Mouse (Mus musculus) lung, postnatal 0 days (tissue): Measurements from ENCODE around the gene Grifin. TPM values are rescaled to one million over a fixed set of nuclear protein-coding genes. Genes with fewer than 3 reads are reported as not detected.

Experiments
- ATAC-seq: fragments of 200-750 bp; cut with Nextera tagmentation; 2 replicates; pipeline ENCODE4 v1.8.0; 2017; ENCODE audit warnings: moderate library complexity
- DNase-seq: peaks from one replicate; pipeline ENCODE4 v3.0.0-alpha.2; 2016; ENCODE audit warnings: low spot score
- H3K27ac ChIP-seq: fragments of 300-500 bp; sonication (generic); 2 replicates; pipeline ENCODE4 v1.5.1; 2014; ENCODE audit warnings: antibody characterized with exemption, mild to moderate bottlenecking, low read length, mixed read lengths
- H3K27me3 ChIP-seq: fragments of 300-500 bp; sonication (generic); replicated peaks from 2 replicates; pipeline ENCODE4 v1.6.1; 2014; ENCODE audit warnings: low read length, mixed read lengths; ENCODE audit not compliant: insufficient read depth
- H3K36me3 ChIP-seq: fragments of 300-500 bp; sonication (generic); 2 replicates; pipeline ENCODE4 v1.6.1; 2014; ENCODE audit warnings: low read length, mixed read lengths; ENCODE audit not compliant: insufficient read depth
- H3K4me1 ChIP-seq: fragments of 300-500 bp; sonication (generic); 2 replicates; pipeline ENCODE4 v1.6.1; 2014; ENCODE audit warnings: antibody characterized with exemption, low read depth, low read length, mixed read lengths; ENCODE audit not compliant: insufficient read depth
- H3K4me2 ChIP-seq: fragments of 300-500 bp; sonication (generic); replicated peaks from 2 replicates; pipeline ENCODE4 v1.6.1; 2014; ENCODE audit warnings: low read depth, mild to moderate bottlenecking, low read length, moderate library complexity, mixed read lengths
- H3K4me3 ChIP-seq: fragments of 300-500 bp; sonication (generic); 2 replicates; pipeline ENCODE4 v1.5.1; 2014; ENCODE audit warnings: low read depth, low read length
- H3K9ac ChIP-seq: fragments of 300-500 bp; sonication (generic); replicated peaks from 2 replicates; pipeline ENCODE4 v1.6.1; 2014; ENCODE audit warnings: low read depth, mild to moderate bottlenecking
- H3K9me3 ChIP-seq: fragments of 300-500 bp; sonication (generic); 2 replicates; pipeline ENCODE4 v1.6.1; 2016; ENCODE audit warnings: low read length, mixed read lengths
- CTCF ChIP-seq: IDR thresholded peaks from 2 replicates; pipeline ENCODE4 v1.5.1; 2016; ENCODE audit warnings: antibody characterized with exemption, mild to moderate bottlenecking
- EP300 ChIP-seq: IDR thresholded peaks from 2 replicates; pipeline ENCODE4 v1.6.1; 2016; ENCODE audit warnings: antibody characterized with exemption, mild to moderate bottlenecking, control low read depth
- WGBS: fragments of 180-500 bp; shearing (Covaris S2); extraction: QIAGEN DNeasy Blood & Tissue Kit; methylation state at CpG from one replicate; pipeline ENCODE4 v1.1.7; 2014; 5-methylcytosine and 5-hydroxymethylcytosine counted together
- polyA plus RNA-seq: library from polyadenylated mRNA; unstranded; fragments of >200 nt; fragmentation: Nextera tagmentation; extraction: Ambion mirVana; gene quantifications from 2 replicates; pipeline ENCODE4 v1.2.1, GENCODE M21; 2015

Gene Grifin
- polyA plus RNA-seq, 1 experiment from 2014 or later = not detected

DNA sequence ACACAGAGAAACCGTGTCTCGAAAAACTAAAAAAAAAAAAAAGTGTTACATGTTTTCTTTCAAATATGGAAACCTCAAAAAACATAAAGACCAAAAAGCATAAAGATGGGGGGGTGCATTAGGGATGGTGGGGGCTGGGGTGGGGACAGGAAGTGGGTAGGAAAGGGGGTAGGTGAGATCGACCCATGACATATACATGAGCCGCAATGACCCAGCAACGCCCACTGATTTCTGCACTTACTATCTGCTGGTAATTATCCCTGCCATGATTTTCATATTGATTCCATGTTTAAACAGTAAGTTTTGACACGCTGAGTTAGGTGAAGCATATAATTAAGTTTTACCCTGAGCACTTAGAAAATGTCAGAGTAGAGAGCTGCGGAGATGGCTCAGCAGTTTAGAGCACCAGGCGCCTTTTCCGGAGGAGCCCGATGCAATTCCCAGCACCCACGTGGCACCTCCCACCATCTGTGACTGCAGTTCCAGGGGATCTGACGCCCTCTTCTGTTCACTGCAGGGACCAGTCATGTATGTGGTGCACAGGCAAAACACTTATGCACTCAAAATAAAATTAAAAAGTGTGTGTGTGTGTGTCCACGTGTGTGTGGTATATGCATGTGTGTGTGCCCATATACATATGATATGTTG is 5.5 kb upstream of the Grifin start:
- ATAC-seq (no peak), DNase-seq (no peak)
- no peak for TF ChIP-seq EP300
- TF ChIP-seq CTCF = 0 out of 2 replicates have a peak, but pooled peaks have one; percentile 5
- Histone ChIP-seq H3K27me3 (no peaks in the 10 kb centered on the region), H3K36me3 (no peaks in the 10 kb centered on the region), H3K4me3 (no peak overlapping the region), H3K27ac (no peak overlapping the region), H3K4me2 (no peak overlapping the region), H3K9ac (no peak overlapping the region), H3K4me1 (peaks cover 3% of the 10 kb centered on the region; the same call in 1 of the 2 replicates), H3K9me3 (no peaks in the 10 kb centered on the region)
- WGBS = 83% methylated on average over 13 of the region's 13 CpGs

DNA sequence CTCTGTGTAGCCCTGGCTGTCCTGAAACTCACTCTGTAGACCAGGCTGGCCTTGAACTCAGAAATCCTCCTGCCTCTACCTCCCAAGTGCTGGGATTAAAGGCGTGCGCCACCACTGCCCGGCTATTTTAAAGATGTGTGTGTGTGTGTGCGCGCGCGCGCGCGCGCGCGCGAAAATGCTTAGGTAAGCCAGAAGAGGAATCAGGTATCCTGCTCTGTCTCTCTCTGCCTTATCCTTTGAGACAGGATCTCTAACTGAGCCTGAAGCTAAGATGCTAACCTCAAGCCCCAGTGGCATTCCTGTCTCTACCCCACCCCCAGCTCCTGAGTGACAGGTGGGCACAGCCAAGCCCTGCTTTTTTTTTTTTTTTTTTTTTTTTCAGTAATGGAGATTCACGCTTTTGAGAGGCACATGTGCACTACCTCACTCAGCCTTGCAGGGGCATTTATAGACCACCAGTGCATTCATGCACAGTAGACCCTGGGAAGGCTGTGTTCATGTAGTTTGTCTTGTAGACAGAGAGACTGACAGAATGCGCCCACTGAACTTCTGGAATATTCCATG is 4.2 kb upstream of the Grifin start:
- peaks cover 3% of the 10 kb centered on the region; the same call in 1 of the 2 replicates for H3K4me1 ChIP-seq
- H3K36me3 ChIP-seq = no peaks in the 10 kb centered on the region
- H3K4me3 ChIP-seq = no peak overlapping the region
- H3K9me3 ChIP-seq = no peaks in the 10 kb centered on the region
- H3K27ac ChIP-seq = no peak overlapping the region
- WGBS = 82% methylated on average over 16 of the region's 16 CpGs
- H3K9ac ChIP-seq = no peak overlapping the region
- TF ChIP-seq CTCF = no peak
- TF ChIP-seq EP300 = no peak
- ATAC-seq (no peak), DNase-seq (no peak)
- no peak overlapping the region for H3K4me2 ChIP-seq
- H3K27me3 ChIP-seq = no peaks in the 10 kb centered on the region

DNA sequence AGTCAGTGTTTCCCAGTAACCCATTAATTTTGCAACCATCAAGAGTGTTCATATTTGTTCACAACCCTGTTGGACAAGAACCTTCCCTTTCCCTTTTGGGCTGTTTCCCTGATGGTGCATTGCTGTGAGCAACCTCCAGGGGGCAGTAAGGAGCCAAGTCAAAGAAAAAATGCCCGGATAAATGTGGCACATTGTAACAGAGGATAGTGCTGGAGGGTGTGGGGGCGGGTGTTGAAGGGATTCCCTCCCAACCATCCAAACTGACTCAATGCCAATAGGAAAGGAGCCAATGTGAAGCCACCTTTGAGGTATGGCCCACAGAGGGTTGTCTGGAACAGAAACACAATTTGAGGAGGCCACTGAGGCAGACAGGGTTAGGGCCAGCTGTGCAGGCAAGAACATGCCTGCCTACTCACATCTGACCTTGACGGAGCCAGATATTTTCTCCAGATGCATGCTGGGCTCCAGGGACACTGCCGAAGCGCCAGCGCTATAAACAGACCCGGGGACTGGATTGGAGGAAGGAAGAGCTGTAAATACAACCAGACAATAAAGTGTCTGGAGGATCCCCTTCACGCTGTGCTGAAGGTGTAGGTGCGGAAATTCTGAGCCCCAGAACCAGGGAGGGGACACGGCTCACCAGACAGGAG is 3.6 kb upstream of the Grifin start:
- TF ChIP-seq EP300 (no peak), CTCF (peak; percentile 94)
- no peak overlapping the region for H3K27ac ChIP-seq
- H3K36me3 ChIP-seq = no peaks in the 10 kb centered on the region
- WGBS = 43% methylated on average over 10 of the region's 10 CpGs
- ATAC-seq (peak; percentile 38; the same call in 1 of the 2 replicates), DNase-seq (peak; percentile 71)
- no peak overlapping the region for H3K9ac ChIP-seq
- no peaks in the 10 kb centered on the region for H3K27me3 ChIP-seq
- no peak overlapping the region for H3K4me2 ChIP-seq
- H3K9me3 ChIP-seq = no peaks in the 10 kb centered on the region
- H3K4me3 ChIP-seq = no peak overlapping the region
- peaks cover 3% of the 10 kb centered on the region; the same call in 1 of the 2 replicates for H3K4me1 ChIP-seq

DNA sequence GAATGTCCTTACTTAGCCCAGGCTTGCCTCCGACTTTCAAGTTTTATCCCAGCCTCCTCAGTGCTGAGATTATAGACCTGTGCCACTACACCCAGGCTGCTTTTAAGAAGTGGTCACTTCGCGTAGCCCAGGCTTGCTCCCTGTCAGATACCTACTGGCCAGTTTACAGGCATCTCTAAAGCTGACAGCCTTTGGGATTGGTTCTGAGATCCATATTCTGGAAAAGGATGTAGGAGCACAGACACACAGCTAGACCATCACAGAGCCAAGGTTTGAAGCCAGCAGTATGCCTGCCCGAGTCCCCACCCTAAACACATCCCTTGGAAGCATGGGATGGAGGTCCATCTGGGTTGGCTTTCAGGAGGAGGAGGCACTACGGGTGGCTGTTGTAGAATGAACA is 2.9 kb upstream of the Grifin start:
- DNase-seq = no peak
- H3K9me3 ChIP-seq = no peaks in the 10 kb centered on the region
- 87% methylated on average over 5 of the region's 5 CpGs for whole genome bisulfite sequencing
- TF ChIP-seq EP300 (no peak), CTCF (no peak)
- no peak for ATAC-seq
- no peaks in the 10 kb centered on the region for H3K27me3 ChIP-seq
- no peak overlapping the region for H3K9ac ChIP-seq
- peaks cover 3% of the 10 kb centered on the region; the same call in 1 of the 2 replicates for H3K4me1 ChIP-seq
- no peak overlapping the region for H3K4me3 ChIP-seq
- H3K27ac ChIP-seq = no peak overlapping the region
- no peaks in the 10 kb centered on the region for H3K36me3 ChIP-seq
- no peak overlapping the region for H3K4me2 ChIP-seq

DNA sequence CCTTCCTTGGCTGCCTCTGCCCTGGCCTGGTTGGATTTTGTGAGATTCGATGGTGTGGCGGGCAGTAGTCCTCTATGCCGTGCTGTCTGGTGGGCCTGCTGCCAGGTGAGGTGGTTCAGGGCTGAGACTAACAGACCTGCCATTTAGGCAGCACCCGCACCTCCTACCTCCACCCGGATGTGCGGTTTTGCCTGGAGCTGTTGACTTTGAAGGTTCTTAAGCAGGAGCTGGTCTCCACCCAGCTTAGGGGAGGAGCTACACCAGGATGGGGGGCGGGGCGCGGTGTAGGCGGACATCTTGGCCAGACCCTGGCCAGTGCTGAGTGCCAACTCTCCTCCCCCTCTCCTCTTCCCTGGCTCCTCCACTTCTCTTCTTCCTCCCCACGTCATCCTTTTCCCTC is 2.5 kb upstream of the Grifin start:
- no peak overlapping the region for H3K9ac ChIP-seq
- no peaks in the 10 kb centered on the region for H3K27me3 ChIP-seq
- no peak overlapping the region for H3K4me3 ChIP-seq
- peak; percentile 25; the same call in 1 of the 2 replicates for ATAC-seq
- H3K36me3 ChIP-seq = no peaks in the 10 kb centered on the region
- TF ChIP-seq CTCF (no peak), EP300 (no peak)
- no peak overlapping the region for H3K4me2 ChIP-seq
- no peaks in the 10 kb centered on the region for H3K9me3 ChIP-seq
- no peak overlapping the region for H3K27ac ChIP-seq
- H3K4me1 ChIP-seq = peaks cover 3% of the 10 kb centered on the region; the same call in 1 of the 2 replicates
- 25% methylated on average over 10 of the region's 11 CpGs for WGBS
- DNase-seq = peak; percentile 23

DNA sequence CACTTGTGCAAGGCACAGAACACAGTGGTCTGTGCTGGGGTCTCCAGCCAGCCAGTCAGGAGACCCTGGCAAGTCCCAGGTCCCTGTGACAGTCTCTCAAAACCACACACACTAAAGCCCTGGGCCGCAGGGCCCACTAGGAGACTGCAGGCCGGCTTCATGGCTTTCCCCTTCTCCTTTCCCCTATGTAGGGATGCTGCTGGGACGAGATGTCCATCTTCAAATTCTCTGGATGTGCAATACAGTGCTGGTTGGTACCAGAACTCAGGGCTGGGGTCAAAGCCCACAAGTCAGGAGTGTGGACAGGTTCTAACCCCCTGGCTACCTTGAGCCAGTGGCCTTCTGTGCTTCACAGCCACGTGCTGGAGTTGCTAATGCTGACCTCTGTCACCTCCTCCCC is 1.4 kb upstream of the Grifin start:
- 74% methylated on average over 4 of the region's 4 CpGs for WGBS
- H3K9me3 ChIP-seq = no peaks in the 10 kb centered on the region
- H3K4me1 ChIP-seq = peaks cover 3% of the 10 kb centered on the region; the same call in 1 of the 2 replicates
- no peaks in the 10 kb centered on the region for H3K36me3 ChIP-seq
- ATAC-seq (no peak), DNase-seq (no peak)
- no peak overlapping the region for H3K27ac ChIP-seq
- no peaks in the 10 kb centered on the region for H3K27me3 ChIP-seq
- no peak overlapping the region for H3K4me3 ChIP-seq
- no peak overlapping the region for H3K9ac ChIP-seq
- TF ChIP-seq CTCF (no peak), EP300 (no peak)
- H3K4me2 ChIP-seq = no peak overlapping the region
